Mouse (Mus musculus) liver, embryonic 14.5 days (tissue): Measurements from ENCODE around the gene Rex1bd. TPM values are rescaled to one million over a fixed set of nuclear protein-coding genes. Genes with fewer than 3 reads are reported as not detected.

Experiments used
- ATAC-seq: fragments of 200-750 bp; cut with Nextera tagmentation; 2 replicates; pipeline ENCODE4 v1.8.0; 2017; ENCODE audit warnings: moderate number of reproducible peaks, mild to moderate bottlenecking, moderate library complexity; ENCODE audit not compliant: insufficient read depth
- DNase-seq, 3 experiments: peaks; one replicate each; pipeline ENCODE4 v3.0.0-alpha.2; 2012 to 2013; ENCODE audit warnings: low read depth in 3 of 3, low spot score in 3 of 3
- H3K27ac ChIP-seq: fragments of 300-500 bp; sonication (generic); 2 replicates; pipeline ENCODE4 v1.5.1; 2014; ENCODE audit warnings: moderate library complexity, mild to moderate bottlenecking, control low read depth, inconsistent platforms
- H3K27me3 ChIP-seq: fragments of 300-500 bp; sonication (generic); 2 replicates; pipeline ENCODE4 v1.6.1; 2014; ENCODE audit warnings: mild to moderate bottlenecking, low read length, moderate library complexity; ENCODE audit not compliant: control insufficient read depth, insufficient read depth
- H3K36me3 ChIP-seq: fragments of 300-500 bp; sonication (generic); replicated peaks from 2 replicates; pipeline ENCODE4 v1.6.1; 2014; ENCODE audit warnings: low read depth; ENCODE audit not compliant: control insufficient read depth, insufficient read depth
- H3K4me1 ChIP-seq, 2 experiments: fragments of 200-500 bp in 1 of 2; fragments of 300-500 bp in 1 of 2; sonication (generic) in 1 of 2; replicated peaks; 2 replicates each; pipeline ENCODE4 v1.6.1; 2012 to 2014; ENCODE audit warnings: antibody characterized with exemption in 1 of 2, inconsistent platforms in 1 of 2, low read length in 1 of 2; ENCODE audit not compliant: control insufficient read depth in 2 of 2, insufficient read depth in 2 of 2
- H3K4me2 ChIP-seq: fragments of 300-500 bp; sonication (generic); 2 replicates; pipeline ENCODE4 v1.6.1; 2014; ENCODE audit warnings: low read depth, mild to moderate bottlenecking, control low read depth, moderate library complexity
- H3K4me3 ChIP-seq, 2 experiments: fragments of 200-500 bp in 1 of 2; fragments of 300-500 bp in 1 of 2; sonication (generic) in 1 of 2; 2 replicates each; pipeline ENCODE4 v1.5.1; 2012 to 2014; ENCODE audit warnings: low read depth in 2 of 2, low read length in 2 of 2, mild to moderate bottlenecking in 2 of 2, control low read depth in 1 of 2, inconsistent platforms in 1 of 2, moderate library complexity in 1 of 2; ENCODE audit not compliant: insufficient read depth in 1 of 2
- H3K9ac ChIP-seq: fragments of 300-500 bp; sonication (generic); replicated peaks from 2 replicates; pipeline ENCODE4 v1.6.1; 2014; ENCODE audit warnings: mild to moderate bottlenecking, control low read depth, moderate library complexity
- H3K9me3 ChIP-seq: fragments of 300-500 bp; sonication (generic); 2 replicates; pipeline ENCODE4 v1.6.1; 2016; ENCODE audit warnings: low read length, mixed read lengths; ENCODE audit not compliant: control insufficient read depth
- CTCF ChIP-seq: IDR thresholded peaks from 2 replicates; pipeline ENCODE4 v1.5.1; 2016; ENCODE audit warnings: antibody characterized with exemption, low read depth, control low read depth
- EP300 ChIP-seq: IDR thresholded peaks from 2 replicates; pipeline ENCODE4 v1.6.1; 2016; ENCODE audit warnings: antibody characterized with exemption, low read depth
- WGBS: fragments of 180-500 bp; shearing (Covaris S2); extraction: QIAGEN DNeasy Blood & Tissue Kit; methylation state at CpG from one replicate; pipeline ENCODE4 v1.1.7; 2014; ENCODE audit not compliant: insufficient replicate concordance; 5-methylcytosine and 5-hydroxymethylcytosine counted together
- polyA plus RNA-seq, 2 experiments: library from polyadenylated mRNA; depleted of rRNA in 1 of 2; stranded (reverse) in 1 of 2; unstranded in 1 of 2; fragments of >200 nt; fragmentation: Nextera tagmentation in 1 of 2; extraction: Ambion mirVana in 1 of 2; gene quantifications; 2 replicates each; pipeline versions ENCODE4 v1.2.1 to v1.2.3; 2012 to 2014

The Rex1bd gene
- polyA plus RNA-seq, 2 experiments = 55.1 to 72.0 TPM

DNA sequence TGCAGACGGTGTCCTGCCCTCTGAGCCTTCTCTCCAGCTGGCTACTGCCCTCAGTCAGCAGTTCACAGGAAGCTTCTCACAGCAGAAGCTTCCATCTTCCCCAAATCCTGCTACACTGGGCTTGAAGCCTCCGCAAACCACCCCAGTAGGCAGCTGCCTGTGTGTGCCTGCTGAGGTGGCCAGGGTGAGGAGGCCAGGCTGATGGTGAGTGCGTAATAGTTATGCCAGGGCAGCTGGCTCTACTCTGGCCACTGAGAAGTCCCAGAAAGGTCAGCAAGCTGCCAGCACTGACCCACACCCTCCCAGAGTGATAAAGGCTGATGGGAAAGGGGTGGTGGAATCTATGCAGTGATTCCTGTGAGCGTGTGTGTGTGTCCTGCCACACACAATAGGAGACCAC is 40.2 kb downstream of the Rex1bd start:
- no peak overlapping the region for H3K9ac ChIP-seq
- H3K9me3 ChIP-seq = no peaks in the 10 kb centered on the region
- H3K4me3 ChIP-seq = no peak overlapping the region
- 88% methylated on average over 4 of the region's 4 CpGs for WGBS
- no peak for DNase-seq
- no peak overlapping the region for H3K4me2 ChIP-seq
- no peaks in the 10 kb centered on the region for H3K36me3 ChIP-seq
- peaks cover 0 to 15% of the 10 kb centered on the region in 2 experiments; a peak in 3 of 4 replicates for H3K4me1 ChIP-seq
- no peak for ATAC-seq
- TF ChIP-seq CTCF (no peak), EP300 (no peak)
- H3K27me3 ChIP-seq = no peaks in the 10 kb centered on the region
- H3K27ac ChIP-seq = no peak overlapping the region

DNA sequence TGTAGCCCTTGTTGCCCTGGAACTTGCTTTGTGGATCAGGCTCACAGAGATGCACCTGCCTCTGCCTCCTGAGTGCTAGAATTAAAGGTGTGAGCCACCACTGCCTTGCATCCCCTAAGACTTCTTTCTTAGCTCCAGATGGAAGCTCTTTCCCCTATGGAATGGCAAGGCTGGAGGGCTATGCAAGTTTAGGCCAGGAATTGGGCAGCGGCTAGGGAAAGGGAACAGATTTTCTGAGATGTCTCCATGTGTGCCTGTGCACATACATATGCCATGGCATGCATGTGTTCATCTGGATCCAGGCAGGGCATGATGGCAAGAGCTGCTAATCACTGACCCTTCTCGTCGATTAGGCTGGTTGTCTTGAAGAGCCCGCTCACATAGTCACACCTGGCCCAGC is 40.9 kb downstream of the Rex1bd start:
- H3K4me3 ChIP-seq = no peak overlapping the region
- no peaks in the 10 kb centered on the region for H3K9me3 ChIP-seq
- H3K9ac ChIP-seq = no peak overlapping the region
- DNase-seq = no peak
- no peak overlapping the region for H3K4me2 ChIP-seq
- WGBS = 70% methylated on average over 4 of the region's 4 CpGs
- TF ChIP-seq CTCF (no peak), EP300 (no peak)
- no peak for ATAC-seq
- H3K27ac ChIP-seq = no peak overlapping the region
- H3K36me3 ChIP-seq = no peaks in the 10 kb centered on the region
- peaks cover 0 to 15% of the 10 kb centered on the region in 2 experiments; a peak in 3 of 4 replicates for H3K4me1 ChIP-seq
- H3K27me3 ChIP-seq = no peaks in the 10 kb centered on the region

DNA sequence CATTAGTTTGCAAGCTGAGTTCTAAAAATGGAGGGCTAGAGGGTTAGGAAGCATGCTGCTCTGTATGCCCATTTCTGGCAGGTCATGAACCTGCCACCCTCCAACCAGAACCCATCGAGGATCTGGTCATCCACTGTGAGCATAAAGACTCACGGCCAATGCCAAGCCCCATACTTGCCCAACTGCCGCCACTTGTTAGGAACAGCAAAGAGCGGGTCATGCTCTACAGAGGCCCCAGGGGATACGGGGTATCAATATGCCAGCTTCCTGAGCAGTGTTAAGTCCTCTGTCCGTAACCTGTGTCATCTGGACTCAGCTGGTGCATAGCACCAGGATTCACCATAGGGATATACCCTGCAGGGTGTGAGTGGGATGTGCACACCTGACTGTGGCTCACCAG is 42.4 kb downstream of the Rex1bd start:
- WGBS = 84% methylated on average over 6 of the region's 6 CpGs
- no peak for DNase-seq

DNA sequence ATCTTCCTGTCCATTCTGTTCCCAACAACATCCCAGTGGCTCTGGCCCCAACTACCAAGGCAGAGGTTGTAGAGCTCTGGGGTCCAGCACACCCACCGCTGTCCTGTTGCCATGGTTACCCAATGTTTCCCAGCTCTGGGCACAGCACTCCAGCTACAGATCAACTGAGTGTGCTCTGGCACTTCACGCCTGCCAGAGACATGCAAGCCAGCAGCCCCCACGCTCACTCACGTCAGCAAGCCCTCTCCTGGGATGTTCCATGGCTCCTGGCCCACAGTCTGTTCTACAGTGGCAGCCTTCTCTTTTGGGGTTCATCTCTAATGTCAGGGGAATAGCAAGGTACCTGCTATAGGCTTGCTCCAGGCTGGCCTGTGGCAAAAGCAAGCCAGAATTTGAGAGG is 43.2 kb downstream of the Rex1bd start:
- H3K9ac ChIP-seq = no peak overlapping the region
- no peak for DNase-seq
- ATAC-seq = no peak
- peaks cover 0 to 4% of the 10 kb centered on the region in 2 experiments; a peak in 1 of 4 replicates for H3K4me1 ChIP-seq
- no peak overlapping the region for H3K27ac ChIP-seq
- no peaks in the 10 kb centered on the region for H3K36me3 ChIP-seq
- TF ChIP-seq EP300 = no peak
- no peak for TF ChIP-seq CTCF
- H3K4me3 ChIP-seq = no peak overlapping the region
- no peaks in the 10 kb centered on the region for H3K9me3 ChIP-seq
- H3K4me2 ChIP-seq = no peak overlapping the region
- H3K27me3 ChIP-seq = no peaks in the 10 kb centered on the region
- 85% methylated on average over 4 of the region's 4 CpGs for WGBS

More for the DNA sequence above, 42.4 kb downstream of the Rex1bd start:
- Histone ChIP-seq H3K27me3 (no peaks in the 10 kb centered on the region), H3K9me3 (no peaks in the 10 kb centered on the region), H3K4me2 (no peak overlapping the region), H3K4me3 (no peak overlapping the region), H3K36me3 (no peaks in the 10 kb centered on the region), H3K9ac (no peak overlapping the region), H3K4me1 (peaks cover 0 to 8% of the 10 kb centered on the region in 2 experiments; a peak in 3 of 4 replicates), H3K27ac (no peak overlapping the region)
- ATAC-seq = no peak
- TF ChIP-seq EP300 = no peak
- no peak for TF ChIP-seq CTCF

DNA sequence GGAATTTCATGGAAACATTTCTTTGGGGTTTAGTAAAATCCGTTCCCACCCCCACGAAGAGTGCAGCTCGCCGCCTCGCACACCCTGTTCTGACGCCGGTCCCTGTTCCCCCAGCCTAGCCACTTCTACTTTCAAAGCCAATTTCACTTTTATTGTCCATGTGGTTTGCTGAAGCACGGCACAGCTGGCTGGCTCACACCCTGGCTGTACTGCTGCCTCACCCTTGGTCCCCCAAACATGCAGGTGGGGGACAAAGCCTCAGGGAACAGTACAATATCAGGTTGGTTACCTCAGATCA is 44.1 kb downstream of the Rex1bd start:
- H3K4me1 ChIP-seq = 0 out of 4 replicates have a peak, but pooled peaks cover 0 to 3% of the 10 kb centered on the region in 2 experiments
- no peak for DNase-seq
- no peaks in the 10 kb centered on the region for H3K9me3 ChIP-seq
- H3K9ac ChIP-seq = no peak overlapping the region
- ATAC-seq = no peak
- H3K27ac ChIP-seq = no peak overlapping the region
- TF ChIP-seq CTCF (no peak), EP300 (no peak)
- H3K27me3 ChIP-seq = no peaks in the 10 kb centered on the region
- 82% methylated on average over 8 of the region's 8 CpGs for WGBS
- no peak overlapping the region for H3K4me2 ChIP-seq
- H3K36me3 ChIP-seq = no peaks in the 10 kb centered on the region
- no peak overlapping the region for H3K4me3 ChIP-seq
